Mouse (Mus musculus): Measurements from ENCODE around the gene Csnk1g2.
"Not testable (repeated sequence)": the region's sequence is repeated elsewhere in the genome, so short reads cannot be mapped to it uniquely, and the experiment has no call there.

Csnk1g2 gene

GRCm38 (mm10) chr10:80623457-80624191 lies 986 bp downstream of the Csnk1g2 start:
- DNase-seq, result peak; percentile 66

DNA sequence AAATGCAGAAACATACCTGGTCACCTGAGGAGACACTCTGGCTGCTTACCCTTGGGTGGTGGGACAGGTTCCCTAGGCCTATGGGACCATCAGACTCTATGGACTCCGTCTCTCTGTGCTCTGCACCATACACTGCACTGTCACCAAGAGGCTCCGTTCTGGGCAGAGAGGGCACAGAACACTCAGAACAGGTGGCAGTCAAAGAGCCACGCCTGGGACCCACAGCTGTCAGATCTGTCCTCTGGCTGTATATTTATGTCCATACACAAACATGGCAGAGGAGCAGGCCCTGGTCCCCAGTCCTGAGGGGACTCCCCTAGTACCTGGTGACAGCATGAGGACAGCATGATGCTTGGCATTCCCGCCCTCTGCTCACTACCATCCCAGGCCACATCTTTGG lies 3.1 kb downstream of the Csnk1g2 start:
- no peak for DNase-seq

DNA sequence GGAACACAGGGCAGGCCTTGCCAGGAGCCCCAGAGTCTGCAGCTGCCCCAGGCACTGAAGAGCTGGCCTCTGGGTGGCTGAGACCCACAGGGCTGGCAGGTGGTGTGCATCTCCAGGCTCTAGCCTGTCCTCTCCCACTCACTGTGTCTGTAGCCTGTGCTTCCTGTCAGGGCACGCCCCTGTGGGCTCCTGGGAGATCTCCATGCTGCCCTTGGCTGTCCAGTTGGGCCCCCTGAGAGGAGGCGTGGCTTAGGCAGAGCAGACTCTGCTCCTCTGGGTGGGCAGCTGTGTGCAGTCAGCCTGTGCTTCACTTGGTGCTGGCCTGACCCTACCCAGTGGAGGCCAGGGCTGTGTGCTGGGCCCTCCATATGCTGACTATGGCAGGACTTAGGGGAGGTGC lies 5.0 kb downstream of the Csnk1g2 start:
- no peak for DNase-seq

DNA sequence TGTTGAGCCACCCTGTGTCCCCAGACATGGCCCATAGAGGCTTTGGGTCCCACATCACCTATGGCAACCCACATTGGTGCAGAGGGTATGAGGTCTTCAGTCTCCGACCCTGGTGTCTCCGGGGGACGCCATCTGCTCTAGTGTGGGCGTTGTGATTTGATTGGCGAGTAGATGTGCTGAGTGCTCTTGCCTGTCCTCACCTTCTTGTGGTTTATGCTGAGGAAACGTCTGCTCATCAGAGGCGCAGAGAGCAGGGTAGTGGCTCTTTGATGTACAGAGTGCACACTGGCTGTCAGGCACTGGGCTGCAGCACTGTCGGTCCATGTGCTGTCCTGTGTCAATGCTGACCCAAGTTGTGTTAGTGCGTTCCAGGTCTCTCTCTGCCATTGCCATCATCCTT lies 6.3 kb downstream of the Csnk1g2 start:
- no peak for DNase-seq

DNA sequence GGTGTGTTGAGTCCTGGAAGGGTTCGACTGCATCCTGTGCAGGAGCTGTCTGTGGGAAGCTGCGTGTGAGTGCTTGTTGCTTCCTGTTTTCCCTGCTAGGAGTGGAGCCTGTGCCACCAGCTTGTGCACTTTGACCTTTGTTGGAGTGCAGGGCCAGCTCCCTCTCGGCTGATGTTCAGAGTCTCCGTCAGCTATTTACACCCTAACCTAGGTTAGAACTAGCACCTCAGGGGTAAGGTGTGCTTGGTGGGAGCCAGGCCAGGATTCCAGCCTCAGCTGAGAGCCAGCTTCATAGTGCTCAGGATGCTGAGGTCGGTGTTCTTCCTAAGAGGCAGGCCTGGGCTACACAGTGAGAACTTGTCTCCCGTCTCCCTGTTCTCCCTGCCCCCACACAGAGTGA lies 12.7 kb downstream of the Csnk1g2 start:
- DNase-seq, result peak; percentile 77

- no peak for DNase-seq
These were observed 24.3 kb downstream of the Csnk1g2 start for GRCm38 (mm10) chr10:80646936-80647335.

DNA sequence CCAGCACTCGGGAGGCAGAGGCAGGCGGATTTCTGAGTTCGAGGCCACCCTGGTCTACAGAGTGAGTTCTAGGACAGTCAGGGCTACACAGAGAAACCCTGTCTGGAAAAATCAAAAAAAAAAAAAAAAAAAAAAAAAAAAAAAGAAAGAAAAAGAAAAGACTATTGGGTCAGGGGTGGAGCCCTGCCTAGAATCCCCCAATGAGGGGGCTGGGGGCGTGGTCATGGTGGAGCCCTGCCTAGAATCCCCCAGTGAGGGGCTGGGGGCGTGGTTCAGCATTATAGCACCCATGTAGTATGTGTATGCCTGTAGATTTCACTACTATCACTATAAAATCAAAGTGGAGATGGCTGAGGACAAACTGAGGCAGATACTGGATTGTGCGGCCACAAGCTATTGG lies 27.3 kb downstream of the Csnk1g2 start:
- not testable (repeated sequence) for DNase-seq

DNA sequence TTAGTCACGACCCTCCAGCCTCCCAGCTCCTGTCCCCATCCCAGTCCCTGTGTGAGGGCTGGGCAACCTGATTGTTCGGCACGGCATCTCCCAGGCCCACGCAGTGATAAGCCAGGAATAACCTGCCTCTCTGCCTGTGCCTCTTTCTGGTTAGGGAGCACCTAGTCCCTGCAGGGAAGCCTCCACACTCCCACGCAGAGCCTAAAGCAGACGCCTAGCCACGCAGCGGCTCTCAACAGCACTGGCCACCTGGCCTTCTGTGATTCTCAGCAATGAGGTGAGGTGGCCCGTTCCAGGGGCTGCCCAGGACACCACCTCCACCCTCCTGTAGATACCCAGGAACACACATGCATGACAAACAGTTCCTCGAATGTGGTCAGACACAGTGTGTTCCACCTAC lies 27.8 kb downstream of the Csnk1g2 start:
- no peak for DNase-seq

GRCm38 (mm10) chr10:80653156-80653720 lies 30.6 kb downstream of the Csnk1g2 start:
- DNase-seq, result no peak

DNA sequence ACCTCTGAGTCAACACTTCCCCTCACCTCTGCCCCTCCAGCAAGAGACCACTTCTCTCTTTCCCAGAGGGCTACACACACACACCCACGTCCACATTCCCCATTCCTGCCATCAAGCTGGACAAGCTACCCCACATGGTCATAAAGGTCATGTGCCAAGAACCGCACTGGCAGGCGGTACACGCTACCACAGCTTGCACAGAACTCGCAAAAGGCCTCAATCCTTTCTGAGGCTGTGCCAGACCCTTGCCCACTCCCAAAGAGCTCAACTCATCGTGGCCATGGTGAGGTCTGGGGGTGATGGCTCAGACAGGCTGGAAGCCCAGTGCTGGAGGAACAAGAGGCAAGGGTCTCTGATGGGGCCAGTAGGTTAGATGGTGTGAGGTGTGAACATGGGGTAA lies 32.2 kb downstream of the Csnk1g2 start:
- DNase-seq, result no peak

DNA sequence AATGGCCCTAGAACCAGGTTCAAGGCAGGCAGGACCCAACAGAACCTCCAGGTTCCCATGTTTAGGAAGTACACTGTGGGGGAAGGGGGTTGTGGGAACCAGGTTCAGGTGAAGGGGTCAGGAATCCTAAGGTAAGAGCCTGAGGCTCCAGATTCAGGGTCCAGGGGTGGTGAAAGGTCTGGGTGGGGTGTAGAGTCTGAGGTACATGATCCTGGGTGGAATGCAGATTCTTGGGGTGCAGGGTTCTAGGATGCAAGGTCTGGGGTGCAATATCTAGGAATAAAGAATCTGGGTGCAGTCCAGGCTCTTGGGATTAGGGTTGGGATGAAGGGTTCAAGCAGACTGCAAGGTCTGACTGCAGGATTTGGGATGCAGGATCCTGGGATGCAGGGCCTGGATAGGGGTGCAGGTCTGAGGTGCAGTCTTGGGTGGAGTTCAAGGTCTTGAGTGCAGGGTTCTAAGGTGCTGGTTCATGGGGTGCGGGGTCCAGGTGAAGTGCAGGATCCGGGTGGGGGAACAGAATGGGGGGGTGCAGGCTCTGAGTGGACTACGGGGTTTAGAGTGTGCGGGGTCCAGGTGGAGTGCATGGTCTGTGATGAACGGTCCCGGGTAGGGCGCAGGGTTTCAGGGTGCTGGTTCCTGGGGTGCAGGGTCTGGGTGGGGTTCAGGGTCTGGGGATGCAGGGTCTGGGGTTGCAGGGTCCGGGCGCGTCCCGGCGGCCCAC lies 32.9 kb downstream of the Csnk1g2 start:
- no peak for DNase-seq

GRCm38 (mm10) chr10:80656130-80656862 lies 33.7 kb downstream of the Csnk1g2 start:
- DNase-seq, result peak; percentile 95

GRCm38 (mm10) chr10:80656863-80657623 lies 34.4 kb downstream of the Csnk1g2 start, which contains the start of gene Btbd2:
Gene Btbd2 (minus strand): TSS chr10:80657071.
- peak; percentile 54 for DNase-seq

DNA sequence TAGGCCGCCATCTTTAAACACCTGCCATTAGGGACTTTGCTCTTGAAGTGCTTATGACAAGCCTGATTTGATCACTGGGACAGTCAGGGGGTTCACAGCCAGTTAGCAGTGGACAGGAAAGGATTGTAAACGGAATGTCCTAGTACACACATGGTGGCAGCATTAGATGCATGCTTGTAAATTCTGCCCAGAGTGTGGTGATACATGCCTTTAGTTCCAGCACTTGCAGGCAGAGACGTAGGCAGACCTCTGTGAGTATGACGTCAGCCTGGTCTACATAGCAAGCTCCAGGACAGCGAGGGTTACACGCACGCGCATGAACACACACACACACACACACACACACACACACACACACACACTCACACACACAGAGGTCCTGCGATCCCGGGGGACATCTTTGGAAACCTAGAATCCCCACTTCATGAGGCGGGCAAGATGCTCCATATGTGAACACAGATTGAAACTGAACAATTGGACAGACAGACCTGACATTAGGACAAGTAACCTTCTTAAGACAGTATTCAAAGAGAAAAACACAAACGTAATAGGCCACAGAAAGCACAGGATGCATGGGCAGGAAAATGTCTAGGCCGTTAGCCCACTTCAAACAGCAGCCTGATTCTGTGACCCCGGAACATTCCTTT lies 35.7 kb downstream of the Csnk1g2 start:
- no peak for DNase-seq

DNA sequence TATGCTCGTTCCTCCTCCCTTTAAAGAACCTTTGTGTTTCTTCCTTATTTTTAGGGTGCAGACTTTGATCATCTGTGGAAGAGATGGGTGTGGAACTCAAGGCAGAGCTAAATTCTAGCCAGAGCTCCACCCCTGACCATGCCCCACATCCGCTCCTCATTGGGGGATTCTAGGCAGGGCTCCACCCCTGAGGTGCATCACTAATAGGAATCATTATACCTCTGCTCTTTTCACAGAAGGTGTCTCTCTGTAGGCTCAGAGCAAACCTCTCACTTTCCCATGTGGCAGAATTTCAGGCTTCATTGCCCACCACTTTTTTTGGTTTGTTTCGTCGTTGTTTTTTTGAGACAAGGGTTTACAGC lies 36.2 kb downstream of the Csnk1g2 start:
- peak; percentile 50 for DNase-seq

DNA sequence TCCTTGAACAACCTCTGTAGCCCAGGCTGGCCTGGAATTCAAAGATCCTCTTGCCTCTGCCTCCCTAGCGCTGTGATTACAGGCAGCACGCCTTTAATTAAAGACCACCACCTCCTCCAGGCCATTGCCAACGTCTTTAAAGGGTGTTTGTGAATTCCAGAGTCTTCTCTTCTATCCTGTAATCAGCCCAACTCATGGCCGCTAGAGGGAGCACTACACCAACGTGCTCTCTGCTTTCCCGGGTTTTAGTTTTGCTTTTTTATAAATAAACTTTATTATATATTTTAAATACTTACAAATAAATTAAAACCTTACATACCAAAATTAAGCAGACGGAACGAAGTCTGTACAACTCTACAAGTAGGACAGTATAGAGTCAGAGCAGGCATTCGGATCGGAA lies 36.6 kb downstream of the Csnk1g2 start:
- peak; percentile 65 for DNase-seq

- DNase-seq, result peak; percentile 79
These were observed 38.5 kb downstream of the Csnk1g2 start for GRCm38 (mm10) chr10:80661149-80661548.

GRCm38 (mm10) chr10:80663485-80664196 lies 41.0 kb downstream of the Csnk1g2 start:
- no peak for DNase-seq

DNA sequence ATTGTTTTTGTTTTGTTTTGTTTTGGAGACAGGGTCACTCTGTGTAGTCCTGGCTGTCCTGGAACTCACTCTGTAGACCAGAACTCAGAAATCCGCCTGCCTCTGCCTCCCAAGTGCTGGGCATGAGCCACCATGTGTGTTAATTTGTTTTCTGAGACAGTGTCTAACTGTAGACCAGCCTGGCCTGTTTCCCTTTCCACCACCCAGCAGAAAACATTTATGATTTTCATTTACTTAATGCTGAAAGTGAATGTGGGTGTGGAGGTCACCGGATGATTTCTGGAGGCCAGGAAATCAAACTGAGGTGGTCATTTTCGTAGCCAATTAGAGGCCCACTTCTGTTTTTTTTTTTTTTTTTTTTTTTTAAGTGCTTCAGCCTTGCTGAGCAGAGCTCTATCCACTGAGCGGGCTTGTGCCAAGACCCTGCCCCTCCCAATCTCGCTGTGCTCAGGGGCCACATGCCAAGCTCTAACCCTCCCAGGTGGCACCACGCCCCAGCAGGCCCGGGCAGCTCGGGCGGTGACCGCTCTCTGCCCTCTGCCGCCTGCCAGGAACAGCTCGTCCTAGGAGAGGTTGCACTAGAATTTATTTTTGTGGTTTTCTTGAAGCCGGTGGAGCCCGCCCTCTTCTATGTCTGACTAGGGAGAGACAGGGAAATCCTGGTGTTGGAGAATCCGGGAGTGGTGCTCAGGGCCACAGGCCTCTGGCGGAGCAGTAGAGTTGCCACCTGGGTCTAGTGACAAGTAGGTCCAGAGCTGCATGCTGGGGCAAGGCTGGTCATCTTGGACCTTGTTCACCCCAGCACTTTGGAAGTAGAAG lies 41.8 kb downstream of the Csnk1g2 start:
- DNase-seq, result peak; percentile 97

DNA sequence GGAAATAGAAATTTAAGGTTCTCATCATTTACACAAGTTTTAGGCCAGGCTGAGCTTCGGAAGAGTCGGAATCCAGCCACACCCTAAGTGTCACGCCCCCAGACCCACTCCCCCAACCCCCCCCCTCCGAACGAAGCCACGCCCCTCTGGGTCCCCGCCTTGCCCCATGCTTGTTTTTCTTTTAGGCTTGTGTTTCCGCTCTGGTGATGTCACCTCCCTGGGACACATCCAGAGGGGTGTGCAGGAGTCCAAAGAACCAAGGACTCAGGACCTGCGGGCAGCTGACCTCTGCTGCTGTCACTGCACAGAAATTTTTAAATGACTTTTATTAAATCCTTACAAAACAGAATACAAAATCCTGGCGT lies 42.4 kb downstream of the Csnk1g2 start:
- peak; percentile 86 for DNase-seq

- peak; percentile 53 for DNase-seq
These were observed 42.8 kb downstream of the Csnk1g2 start for GRCm38 (mm10) chr10:80665459-80665858.

Data from kidney, adult 11 months (tissue).